Mouse (Mus musculus): ENCODE data around the gene Fos.

DNA sequence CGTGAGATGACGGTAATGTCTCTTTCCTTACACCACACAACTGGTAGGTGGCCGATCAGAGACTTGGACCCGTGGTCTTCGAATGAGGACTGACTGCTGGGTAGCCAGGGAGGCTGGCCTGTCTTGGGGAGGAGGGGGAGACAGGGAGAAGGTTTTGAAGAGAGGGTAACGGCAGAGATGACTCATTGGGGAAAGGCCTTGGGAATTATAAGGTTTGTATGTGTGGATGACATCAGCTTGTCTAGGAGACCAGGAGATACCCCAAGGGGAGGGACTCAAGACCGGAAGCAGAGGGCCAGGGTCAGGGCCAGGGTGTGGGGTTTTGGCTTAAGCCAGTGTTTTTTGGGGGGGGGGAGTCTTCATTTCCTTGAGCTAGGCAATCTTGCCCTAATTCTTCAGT, 22.6 kb downstream of the Fos start:
- TF ChIP-seq CTCF (IDR thresholded peaks at IDR 0.05; ENCODE audit: low read depth) (no peak), EP300 (IDR thresholded peaks at IDR 0.05; ENCODE audit: low read depth) (no peak)

Data from liver, embryonic 14.5 days (tissue).